Mouse (Mus musculus) kidney, adult 9 months (tissue): ENCODE measurements at regions not wholly inside any gene's neighbourhood (a gene's known extent, or its start where the extent isn't known, plus 50 kb on each side); places are given as distances from the start of the nearest gene placed in this dataset.

ENCODE experiments used
- DNase-seq: peaks from one replicate; pipeline ENCODE4 v3.0.0; 2022

DNA sequence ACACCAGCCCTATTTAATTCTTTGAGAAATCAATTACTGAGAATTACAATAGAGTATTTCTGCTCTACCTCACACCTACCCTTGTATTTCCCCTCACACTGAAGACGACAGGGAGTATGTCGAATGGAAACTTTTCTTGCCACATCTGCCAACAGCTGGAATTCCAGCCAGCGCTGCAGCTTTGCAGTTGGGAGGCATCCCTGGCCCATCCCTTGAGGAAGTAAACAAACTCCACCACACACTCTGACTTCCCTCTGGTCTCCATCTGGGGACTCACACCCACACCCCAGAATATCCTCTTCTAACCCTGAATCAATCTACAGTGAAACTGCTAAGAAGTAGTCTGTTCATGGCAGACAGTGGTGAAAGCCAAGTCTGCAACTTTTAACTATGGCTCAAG, 630.9 kb downstream of the Gm826 start:
- DNase-seq, result no peak

DNA sequence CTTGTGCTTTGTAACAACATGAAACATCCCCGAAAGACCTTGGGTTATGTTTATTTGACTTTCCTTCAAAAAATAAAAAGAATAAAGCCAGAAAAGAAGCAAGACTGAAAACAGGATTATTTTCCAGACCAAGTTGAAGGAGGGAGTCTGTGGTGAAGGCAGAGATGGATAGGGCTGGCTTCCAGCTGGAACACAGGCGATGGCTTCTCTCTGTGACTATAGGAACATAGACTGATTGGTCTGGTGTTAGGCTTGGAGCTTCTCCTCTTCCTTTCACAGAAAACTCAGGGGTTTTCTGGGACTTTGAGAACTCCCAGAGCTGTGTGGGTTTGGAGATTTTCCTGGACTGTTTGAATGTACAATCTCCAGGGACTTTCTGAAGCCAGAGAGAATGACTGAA, 625.8 kb downstream of the Gm826 start:
- DNase-seq, result no peak

DNA sequence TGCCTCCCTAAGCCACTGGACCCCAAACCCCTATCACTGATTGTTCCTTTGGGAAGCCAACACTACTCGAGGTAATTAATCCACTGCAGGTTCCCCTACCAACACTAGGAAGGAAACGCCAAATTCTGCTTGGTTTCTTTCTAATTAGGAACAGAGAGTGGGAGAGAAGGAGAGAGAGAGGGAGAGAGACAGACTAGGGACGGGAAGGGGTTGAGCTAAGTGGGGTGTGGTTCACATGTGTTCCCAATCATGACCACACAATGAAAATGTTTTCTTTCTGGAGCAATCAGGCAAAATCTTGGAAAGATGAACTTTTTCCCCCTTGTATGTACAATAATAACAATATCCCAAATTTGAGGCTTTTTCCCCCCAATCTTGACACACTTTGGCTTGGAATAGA, 619.3 kb downstream of the Gm826 start:
- DNase-seq, result no peak

DNA sequence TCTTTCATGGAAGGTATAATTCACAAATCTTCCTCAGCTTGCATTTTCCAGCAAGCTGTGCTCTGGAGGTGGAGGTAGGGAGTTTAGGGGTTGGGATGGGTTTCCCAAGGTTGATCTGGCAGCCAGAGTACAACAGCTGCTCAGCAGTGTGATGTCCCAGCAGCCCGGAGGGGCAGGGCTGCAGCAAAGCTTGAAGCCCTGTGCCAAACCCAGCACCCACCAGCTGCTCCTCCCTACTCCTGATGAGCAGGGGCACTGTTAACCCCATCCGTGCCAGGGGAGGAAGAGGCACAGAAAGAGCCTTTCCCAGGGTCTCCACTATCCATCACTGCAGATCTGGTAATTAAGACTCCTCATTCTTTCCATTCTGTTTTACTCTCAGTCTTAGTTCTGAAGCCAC, 615.2 kb downstream of the Gm826 start:
- no peak for DNase-seq

DNA sequence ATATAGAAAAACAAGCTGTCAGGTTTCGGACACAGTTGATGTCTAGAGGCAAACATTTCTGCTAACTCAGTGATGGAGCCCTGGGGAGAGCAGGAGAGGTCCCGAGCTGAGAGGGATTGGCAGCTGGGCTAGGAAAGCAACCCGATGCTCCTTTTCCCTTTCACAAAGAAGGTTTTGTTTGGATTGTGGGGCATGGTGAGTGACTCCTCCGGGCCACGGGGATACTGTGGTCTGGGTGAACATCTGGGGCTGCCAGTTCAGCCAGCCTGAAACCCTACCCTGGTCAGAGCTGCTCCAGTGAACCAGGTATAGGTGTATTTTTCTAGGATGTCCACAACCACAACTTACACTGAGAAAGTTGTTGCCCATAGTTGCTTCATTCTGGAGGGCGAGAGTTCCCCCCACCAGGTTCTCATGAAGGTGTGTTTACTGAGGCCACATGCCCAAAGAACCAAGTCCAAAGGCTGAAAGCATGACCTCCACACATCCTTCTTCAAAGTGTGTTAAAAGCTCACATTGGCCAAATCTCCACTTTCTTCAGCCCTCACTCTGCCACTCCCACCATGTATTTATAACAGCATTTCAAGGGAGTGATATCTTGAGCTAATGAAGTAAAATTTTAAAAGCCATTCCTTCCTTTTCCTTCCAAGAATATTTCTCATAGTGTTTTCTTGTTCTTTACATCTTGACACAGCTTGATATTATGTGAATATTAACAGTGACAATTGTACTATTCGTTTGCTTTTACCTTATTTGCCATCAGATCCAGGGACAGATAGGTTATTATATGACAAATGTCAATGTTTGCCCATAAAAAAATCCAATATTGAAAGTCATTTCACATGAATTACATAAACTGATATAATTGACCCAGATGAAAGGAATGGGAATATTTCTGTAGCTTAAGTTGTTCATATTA, 608.5 kb downstream of the Gm826 start:
- DNase-seq, result no peak

DNA sequence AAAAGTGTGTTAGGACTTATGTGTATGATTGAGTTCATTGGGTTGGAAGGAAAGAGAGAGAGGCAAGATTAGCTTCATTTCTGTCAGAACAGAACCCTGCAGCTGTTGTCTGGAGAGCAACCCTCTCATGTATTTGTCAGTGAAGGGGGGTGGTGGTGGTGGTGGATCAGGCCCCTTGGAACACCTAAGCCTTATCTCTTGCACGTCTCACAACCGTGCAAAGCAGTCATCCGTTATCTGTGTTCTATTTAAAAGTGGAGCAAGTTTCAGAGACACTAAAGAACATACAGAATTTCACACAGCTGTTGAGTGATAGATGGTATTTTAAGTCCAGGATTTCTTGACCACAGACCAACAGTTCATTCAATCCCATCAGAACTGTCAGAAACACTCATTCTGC, 604.7 kb downstream of the Gm826 start:
- no peak for DNase-seq

DNA sequence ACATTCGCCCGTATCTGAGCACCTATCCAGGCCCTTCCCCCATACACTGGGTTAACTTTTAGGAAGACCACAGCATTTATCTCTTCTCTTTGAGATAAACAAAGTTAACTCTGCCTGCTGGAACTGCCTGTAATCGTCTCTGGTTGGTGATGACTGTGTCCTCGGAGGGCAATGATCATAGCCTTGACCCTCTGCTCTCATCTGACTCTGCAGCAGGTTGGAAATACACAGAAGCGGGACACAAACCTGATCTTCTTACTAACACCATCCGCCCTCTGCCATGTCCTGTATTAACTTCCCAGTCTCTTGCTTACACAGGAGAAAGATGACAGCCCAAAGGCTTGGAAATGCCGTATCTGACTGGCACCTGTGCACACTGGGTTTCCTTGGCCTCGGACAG, 603.7 kb downstream of the Gm826 start:
- no peak for DNase-seq

DNA sequence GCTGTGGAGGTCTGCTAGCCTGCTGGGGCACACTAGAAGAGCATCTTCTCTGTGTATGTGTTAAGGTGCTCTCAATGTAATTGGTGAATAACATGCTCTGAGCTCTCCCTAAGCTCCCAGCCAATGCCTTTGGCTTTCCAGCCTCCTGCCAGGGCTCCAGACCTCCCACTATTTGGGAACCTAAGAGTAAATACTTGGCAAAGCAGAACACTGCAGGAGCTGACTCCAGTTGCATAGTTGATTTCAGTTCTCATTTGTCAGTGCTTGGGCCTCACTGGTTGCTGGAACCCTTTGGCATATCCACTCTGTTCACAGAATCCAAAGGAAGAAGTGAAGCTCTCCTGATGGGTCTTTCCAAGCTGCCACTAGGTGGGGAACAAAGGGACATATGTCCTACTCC, 602.7 kb downstream of the Gm826 start:
- no peak for DNase-seq

DNA sequence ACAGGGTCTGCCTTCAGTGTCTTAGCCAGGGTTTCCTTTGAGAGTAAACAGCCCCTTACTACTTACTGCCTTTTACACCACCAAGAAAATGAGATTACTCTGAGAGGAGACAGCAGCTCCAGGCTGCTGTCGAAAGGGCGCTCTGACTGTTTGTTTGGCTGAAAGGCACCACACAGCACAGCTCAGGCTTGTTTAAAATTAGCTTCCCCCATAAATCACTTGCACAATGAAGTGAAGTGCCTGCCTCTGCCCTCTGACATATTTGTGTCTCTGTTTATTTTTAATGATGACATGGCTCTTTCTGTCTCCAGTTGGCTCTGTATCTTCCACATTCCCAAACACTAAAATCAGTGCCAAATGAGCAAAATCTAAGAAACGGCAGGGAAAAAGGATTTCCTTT, 601.5 kb downstream of the Gm826 start:
- DNase-seq, result peak; percentile 61

DNA sequence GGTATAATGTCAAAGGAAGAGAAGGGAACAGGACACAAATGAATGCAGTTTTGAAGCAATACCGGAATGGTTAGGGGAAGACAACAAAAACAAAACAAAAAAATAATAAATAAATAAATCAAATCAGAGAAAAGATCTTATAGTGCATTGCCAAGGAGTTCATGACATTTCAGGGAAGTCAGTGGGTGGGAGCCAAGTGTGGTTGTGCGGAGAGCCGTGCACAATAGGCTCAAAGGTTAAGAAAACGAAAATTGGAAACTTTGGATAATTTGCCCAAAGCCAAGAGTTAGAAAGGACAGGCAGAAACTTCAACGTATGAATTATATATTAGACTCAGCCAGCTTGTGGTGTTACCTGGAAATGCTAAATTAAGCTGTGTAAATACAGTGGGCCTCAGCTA, 599.4 kb downstream of the Gm826 start:
- DNase-seq, result peak; percentile 7

DNA sequence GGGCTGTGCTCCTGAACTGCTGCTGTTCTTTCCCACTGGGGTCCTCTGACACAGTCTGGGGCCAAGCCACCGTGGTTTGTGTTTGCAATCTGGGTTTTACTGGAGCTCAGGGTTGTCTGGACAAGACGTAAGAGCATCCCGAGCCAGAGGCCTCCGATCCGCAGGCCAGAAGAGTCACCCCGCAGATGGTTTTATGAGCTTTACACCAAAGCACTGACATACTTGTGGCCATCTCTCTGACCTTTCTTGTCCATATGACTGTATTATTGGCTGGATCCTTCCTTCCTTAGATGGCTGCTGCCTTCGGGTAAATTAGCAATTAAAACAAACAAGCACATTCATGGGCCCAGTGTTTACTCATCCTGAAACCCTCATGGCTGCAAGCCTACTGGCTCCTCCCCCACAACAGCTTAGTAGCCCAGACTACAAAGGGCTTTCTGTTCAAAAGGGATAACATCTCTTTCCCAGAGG, 578.4 kb downstream of the Gm826 start:
- peak; percentile 29 for DNase-seq

DNA sequence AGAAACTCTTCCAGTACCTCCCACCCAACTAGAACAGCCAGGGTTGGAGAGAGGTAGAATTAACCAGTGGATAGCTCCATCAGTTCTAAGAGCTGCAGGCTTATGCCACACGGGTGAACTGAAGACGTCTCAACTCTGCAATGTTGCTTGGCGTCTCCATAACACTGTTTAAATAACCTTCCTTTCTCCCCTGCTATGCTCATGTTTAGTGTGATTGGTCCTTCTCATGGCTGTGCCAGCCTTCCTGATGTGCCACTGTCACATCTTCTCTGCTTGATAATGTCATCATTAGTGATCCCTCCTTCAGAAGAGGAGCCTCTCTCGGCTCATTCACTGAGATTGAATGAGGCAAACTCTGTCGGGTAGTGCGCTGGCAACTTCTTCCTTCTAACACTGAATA, 573.2 kb downstream of the Gm826 start:
- no peak for DNase-seq

DNA sequence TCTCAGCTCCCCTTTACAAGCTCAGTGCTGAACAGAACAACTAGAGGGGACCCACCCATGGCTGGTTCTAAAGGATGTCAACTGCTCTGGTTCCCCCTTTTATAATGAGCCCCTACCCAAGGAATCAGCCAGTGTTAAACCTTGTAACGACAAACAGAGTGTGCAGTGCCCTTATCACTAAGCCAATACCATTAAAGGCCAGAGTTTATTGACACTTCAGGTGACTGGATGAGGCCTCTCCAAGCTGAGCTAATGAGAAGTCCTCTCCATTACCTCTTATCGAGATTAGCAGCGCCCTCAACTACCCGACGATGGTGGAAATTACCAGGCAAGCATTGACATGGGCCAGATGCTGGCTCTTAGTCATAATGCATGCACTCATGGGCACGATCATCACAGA, 570.8 kb downstream of the Gm826 start:
- DNase-seq, result no peak
